Mouse (Mus musculus) layer of hippocampus, postnatal 14 days (tissue): ENCODE measurements around the gene Pla2g6. TPM values are rescaled to one million over a fixed set of nuclear protein-coding genes. Genes with fewer than 3 reads are reported as not detected.

Experiments
- DNase-seq, 2 experiments: peaks; one replicate each; pipeline ENCODE4 v3.0.0; 2021 to 2022; ENCODE audit warnings: low spot score in 2 of 2, mixed read lengths in 1 of 2
- total RNA-seq, 2 experiments: library from RNA; stranded (reverse); gene quantifications; 2 replicates each; pipeline ENCODE4 v1.2.3; 2021

Pla2g6 gene
- total RNA-seq, 2 experiments from 2014 or later, result 18.5 to 22.3 TPM

GRCm38 (mm10) chr15:79280850-79281249, 47.3 kb downstream of the Pla2g6 start:
- no peak for DNase-seq

- no peak for DNase-seq
Observed at GRCm38 (mm10) chr15:79280209-79280608, 48.0 kb downstream of the Pla2g6 start.

GRCm38 (mm10) chr15:79277728-79278127, 50.5 kb downstream of the Pla2g6 start:
- DNase-seq, result no peak

- no peak for DNase-seq
Observed at GRCm38 (mm10) chr15:79273020-79273419, 55.2 kb downstream of the Pla2g6 start.

GRCm38 (mm10) chr15:79271124-79271746, 57.0 kb downstream of the Pla2g6 start:
- peak; percentile 28 to 41 for DNase-seq

GRCm38 (mm10) chr15:79270317-79271123, 57.7 kb downstream of the Pla2g6 start:
- peak; percentile 29 to 36 for DNase-seq

- DNase-seq, result no peak
Observed at GRCm38 (mm10) chr15:79268521-79268920, 59.7 kb downstream of the Pla2g6 start.

GRCm38 (mm10) chr15:79265384-79265783, 62.8 kb downstream of the Pla2g6 start:
- DNase-seq, result no peak

- no peak for DNase-seq
Observed at GRCm38 (mm10) chr15:79263726-79264125, 64.5 kb downstream of the Pla2g6 start.

GRCm38 (mm10) chr15:79262786-79263309, 65.3 kb downstream of the Pla2g6 start:
- no peak for DNase-seq

- DNase-seq, result no peak
Observed at GRCm38 (mm10) chr15:79262375-79262774, 65.8 kb downstream of the Pla2g6 start.

GRCm38 (mm10) chr15:79261757-79262156, 66.4 kb downstream of the Pla2g6 start:
- DNase-seq, result no peak

- DNase-seq, result peak; percentile 35 to 42
Observed at GRCm38 (mm10) chr15:79261095-79261725, 67.0 kb downstream of the Pla2g6 start.

- DNase-seq, result no peak
Observed at GRCm38 (mm10) chr15:79258521-79258920, 69.7 kb downstream of the Pla2g6 start.

- DNase-seq, result no peak
Observed at GRCm38 (mm10) chr15:79254661-79255060, 73.5 kb downstream of the Pla2g6 start, which contains the start of gene Slc16a8. TSS of gene Slc16a8 (minus strand) at chr15:79254761.

GRCm38 (mm10) chr15:79252580-79252979, 75.6 kb downstream of the Pla2g6 start:
- DNase-seq, result no peak

GRCm38 (mm10) chr15:79251781-79252491, 76.3 kb downstream of the Pla2g6 start:
- peak; percentile 32 to 37 for DNase-seq

GRCm38 (mm10) chr15:79251168-79251567, 77.0 kb downstream of the Pla2g6 start:
- no peak for DNase-seq

GRCm38 (mm10) chr15:79250236-79250635, 78.0 kb downstream of the Pla2g6 start:
- DNase-seq, result no peak

- DNase-seq, result no peak
Observed at GRCm38 (mm10) chr15:79245321-79245720, 82.9 kb downstream of the Pla2g6 start.
